Mouse (Mus musculus): ENCODE measurements at regions not wholly inside any gene's neighbourhood (a gene's known extent, or its start where the extent isn't known, plus 50 kb on each side); places are given as distances from the start of the nearest gene placed in this dataset.

DNA sequence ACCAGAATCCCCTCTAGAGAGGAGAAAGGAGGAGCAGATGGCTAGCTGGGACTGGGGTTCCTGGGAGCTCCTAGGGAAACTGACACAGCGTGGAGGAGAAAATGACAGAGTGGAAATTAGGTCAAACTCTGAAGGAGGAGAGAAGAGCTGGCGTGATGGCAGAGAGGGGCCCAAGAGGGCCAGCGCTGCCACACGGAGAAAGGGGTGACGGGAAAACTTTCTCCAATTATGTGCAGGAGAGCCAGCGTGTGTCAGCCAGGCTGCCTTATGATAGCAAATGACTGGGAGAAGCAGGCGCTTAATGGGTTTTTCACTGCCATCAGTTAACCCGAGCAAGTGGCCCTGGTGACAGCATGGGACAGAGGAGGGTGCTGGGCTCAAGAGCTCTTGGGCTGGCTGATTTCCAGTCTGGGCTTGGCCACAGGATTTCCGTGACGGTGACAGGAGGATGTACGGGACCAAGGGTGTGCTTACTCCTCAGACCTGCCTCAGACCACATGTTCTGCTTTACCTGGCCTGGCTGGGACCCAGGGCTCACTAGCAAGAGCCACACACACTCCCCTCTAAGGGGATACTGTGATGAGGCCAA is 102.9 kb downstream of the Plxna1 start:
- Histone ChIP-seq H3K4me3 (ENCODE audit: low read length) (no peak overlapping the region), H3K4me1 (ENCODE audit: control insufficient read depth, insufficient read depth, low read depth, low read length) (peaks cover 2% of the 10 kb centered on the region; the same call in 1 of the 2 replicates), H3K9me3 (ENCODE audit: control insufficient read depth, low read length) (no peaks in the 10 kb centered on the region), H3K27ac (ENCODE audit: low read depth, low read length) (no peak overlapping the region), H3K9ac (ENCODE audit: low read depth, low read length) (no peak overlapping the region), H3K36me3 (ENCODE audit: control insufficient read depth, insufficient read depth, low read length) (no peaks in the 10 kb centered on the region), H3K27me3 (replicated peaks; ENCODE audit: control insufficient read depth, insufficient read depth, low read length) (no peaks in the 10 kb centered on the region), H3K4me2 (ENCODE audit: low read length) (no peak overlapping the region)
- ATAC-seq = 0 out of 2 replicates have a peak, but pooled peaks have one; percentile 24
- 57% methylated on average over 11 of the region's 11 CpGs for WGBS

GRCm38 (mm10) chr6:89262958-89263357 is 99.5 kb downstream of the Plxna1 start:
- no peaks in the 10 kb centered on the region for H3K36me3 ChIP-seq (ENCODE audit: control insufficient read depth, insufficient read depth, low read length)
- no peak overlapping the region for H3K4me2 ChIP-seq (ENCODE audit: low read length)
- no peaks in the 10 kb centered on the region for H3K9me3 ChIP-seq (ENCODE audit: control insufficient read depth, low read length)
- H3K4me3 ChIP-seq (ENCODE audit: low read length) = no peak overlapping the region
- WGBS = 77% methylated on average over 4 of the region's 4 CpGs
- ATAC-seq = no peak
- no peak overlapping the region for H3K9ac ChIP-seq (ENCODE audit: low read depth, low read length)
- no peaks in the 10 kb centered on the region for H3K4me1 ChIP-seq (ENCODE audit: control insufficient read depth, insufficient read depth, low read depth, low read length)
- no peak overlapping the region for H3K27ac ChIP-seq (ENCODE audit: low read depth, low read length)
- no peaks in the 10 kb centered on the region for H3K27me3 ChIP-seq (replicated peaks; ENCODE audit: control insufficient read depth, insufficient read depth, low read length)

DNA sequence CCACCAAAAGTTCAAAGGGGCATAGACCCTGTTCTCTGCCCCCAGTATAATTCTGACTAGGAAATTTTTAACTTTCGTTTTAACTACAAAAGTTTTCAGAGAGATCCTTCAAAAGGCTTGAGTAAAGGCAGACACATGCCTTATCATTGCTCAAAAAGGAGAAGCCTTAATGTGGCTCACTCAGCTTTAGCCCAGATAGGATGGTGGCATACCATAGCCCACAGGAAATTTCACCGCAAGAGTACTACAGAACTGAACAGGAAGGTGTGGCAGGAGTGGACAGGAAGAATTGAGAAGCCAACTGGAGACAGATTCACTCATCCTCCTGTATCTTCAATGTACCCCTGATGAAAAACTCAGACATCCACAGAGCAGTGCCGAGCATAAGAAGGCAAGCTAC is 97.1 kb downstream of the Plxna1 start:
- no peaks in the 10 kb centered on the region for H3K4me1 ChIP-seq (ENCODE audit: control insufficient read depth, insufficient read depth, low read depth, low read length)
- H3K27ac ChIP-seq (ENCODE audit: low read depth, low read length) = no peak overlapping the region
- H3K36me3 ChIP-seq (ENCODE audit: control insufficient read depth, insufficient read depth, low read length) = no peaks in the 10 kb centered on the region
- no peak overlapping the region for H3K4me2 ChIP-seq (ENCODE audit: low read length)
- no peak overlapping the region for H3K9ac ChIP-seq (ENCODE audit: low read depth, low read length)
- no peaks in the 10 kb centered on the region for H3K9me3 ChIP-seq (ENCODE audit: control insufficient read depth, low read length)
- no peaks in the 10 kb centered on the region for H3K27me3 ChIP-seq (replicated peaks; ENCODE audit: control insufficient read depth, insufficient read depth, low read length)
- 83% methylated on average over 3 of the region's 3 CpGs for WGBS
- no peak for ATAC-seq
- H3K4me3 ChIP-seq (ENCODE audit: low read length) = no peak overlapping the region

All from hindbrain, embryonic 16.5 days (tissue).